In genomic region chr1:78196751-78197311, GRCm38 (mm10) we compare ENCODE assay signal across 8 mouse cellular contexts. TPM values are rescaled to one million over a fixed set of nuclear protein-coding genes. Genes with fewer than 3 reads are reported as not detected.
DNase-seq lines count a peak whose midpoint lies in the region; ATAC-seq and TF ChIP-seq lines count a peak whose summit lies in the region.

Gene Pax3, minus strand, starts transcription at chr1:78197134.

- TF ChIP-seq POLR2A in lung, adult 2 months (IDR thresholded peaks at IDR 0.05; ENCODE audit: borderline replicate concordance, extremely low read depth, low read depth, low read length) = no peak

- H3K9ac ChIP-seq in hindbrain, embryonic 11.5 days (ENCODE audit: low read depth, low read length) = peak within 1 kb of the TSS; percentile 77

- no peaks in the 10 kb centered on the region for H3K36me3 ChIP-seq in hindbrain, embryonic 11.5 days (ENCODE audit: control insufficient read depth, insufficient read depth, low read length)
- peaks cover 23% of the 10 kb centered on the region for H3K36me3 ChIP-seq in midbrain, embryonic 10.5 days

- H3K4me1 ChIP-seq in lung, adult 2 months (ENCODE audit: control insufficient read depth, insufficient read depth, low read length) = peaks cover 7% of the 10 kb centered on the region
- H3K4me1 ChIP-seq in hindbrain, embryonic 11.5 days (replicated peaks; ENCODE audit: control insufficient read depth, insufficient read depth, low read length) = peaks cover 7% of the 10 kb centered on the region; the same call in 1 of the 2 replicates
- H3K4me1 ChIP-seq in midbrain, embryonic 10.5 days = peaks cover 70% of the 10 kb centered on the region

- peak; percentile 76 for ATAC-seq in hindbrain, embryonic 11.5 days (ENCODE audit: low FRiP score)

- peak within 1 kb of the TSS; percentile 42 for H3K4me3 ChIP-seq in lung, adult 2 months (replicated peaks; ENCODE audit: extremely low read depth, low read depth, low read length)
- peak within 1 kb of the TSS; percentile 61 for H3K4me3 ChIP-seq in hindbrain, embryonic 11.5 days (ENCODE audit: low read depth, low read length)
- H3K4me3 ChIP-seq in midbrain, embryonic 10.5 days = peak within 1 kb of the TSS; percentile 75

- peak within 1 kb of the TSS; percentile 89 for H3K27ac ChIP-seq in hindbrain, embryonic 11.5 days (ENCODE audit: low read depth, low read length)
- peak within 1 kb of the TSS; percentile 93 for H3K27ac ChIP-seq in midbrain, embryonic 10.5 days (replicated peaks)

- H3K4me2 ChIP-seq in hindbrain, embryonic 11.5 days (replicated peaks; ENCODE audit: low read depth, low read length) = peak within 1 kb of the TSS; percentile 38

- DNase-seq in lung, adult 2 months = no peak
- DNase-seq in lung, postnatal 10 days = no peak
- DNase-seq in embryo, embryonic 10 days (ENCODE audit: low spot score) = peak; percentile 82
- peak; percentile 84 for DNase-seq in hindbrain, embryonic 11.5 days (ENCODE audit: low spot score)
- peak; percentile 88 for DNase-seq in midbrain, embryonic 10.5 days (ENCODE audit: low spot score)
- no peak for DNase-seq in frontal cortex, postnatal 25 days (ENCODE audit: low spot score in 2 of 2)
- DNase-seq in gastrocnemius, adult 18-20 months (ENCODE audit: low spot score) = no peak
- DNase-seq in spleen, postnatal 10 days (ENCODE audit: low spot score in 2 of 2) = no peak

- WGBS in lung, adult 2 months = under 1% methylated on average over 37 of the region's 37 CpGs
- under 1% methylated on average over 36 of the region's 37 CpGs for WGBS in hindbrain, embryonic 11.5 days
- under 1% methylated on average over 37 of the region's 37 CpGs for WGBS in midbrain, embryonic 10.5 days

- no peak for TF ChIP-seq CTCF in lung, adult 2 months (IDR thresholded peaks at IDR 0.05; ENCODE audit: insufficient read depth, low read length)

- H3K27me3 ChIP-seq in hindbrain, embryonic 11.5 days (ENCODE audit: control insufficient read depth, insufficient read depth, low read length) = peaks cover 56% of the 10 kb centered on the region
- H3K27me3 ChIP-seq in midbrain, embryonic 10.5 days (ENCODE audit: low read depth, poor library complexity, severe bottlenecking) = peaks cover 100% of the 10 kb centered on the region

- no peaks in the 10 kb centered on the region for H3K9me3 ChIP-seq in hindbrain, embryonic 11.5 days (ENCODE audit: control insufficient read depth, low read length)
- no peaks in the 10 kb centered on the region for H3K9me3 ChIP-seq in midbrain, embryonic 10.5 days (replicated peaks)

RNA-seq across cellular contexts. Expression of gene Pax3, which starts in this region (rescaled TPM):
- not detected in 2 replicates for polyA plus RNA-seq in lung, adult 2 months (2012; rRNA removed)
- 48.3 and 49.2 TPM in 2 replicates for polyA plus RNA-seq in hindbrain, embryonic 11.5 days (2014; fragmentation: Nextera tagmentation; extraction: Ambion mirVana)
- 33.6 and 34.3 TPM in 2 replicates for polyA plus RNA-seq in midbrain, embryonic 10.5 days (2016; fragmentation: Nextera tagmentation; extraction: Ambion mirVana)
- total RNA-seq in gastrocnemius, adult 18-20 months (2021) = under 1 TPM; 0.07 to 0.50 TPM

Comparison
In these comparisons a context has a peak if more than half of its experiments do, and no peak if none do; other contexts are left out.
1. RNA of gene Pax3 (polyA plus RNA-seq): 48.3 to 49.2 TPM in hindbrain, embryonic 11.5 days and 33.6 to 34.3 TPM in midbrain, embryonic 10.5 days; not detected in lung, adult 2 months; every median in the first group is over 10 times any median in the second.
2. DNase-seq: peak in embryo, embryonic 10 days (single experiment), hindbrain, embryonic 11.5 days (single experiment) and midbrain, embryonic 10.5 days (single experiment); none in lung, adult 2 months (single experiment), lung, postnatal 10 days (single experiment), frontal cortex, postnatal 25 days (0 of 2), gastrocnemius, adult 18-20 months (single experiment) and spleen, postnatal 10 days (0 of 2).
3. Peak in every context shown above with its lines, with median percentiles within 50 percentile points of each other: H3K4me3 ChIP-seq.